Mouse (Mus musculus) heart, adult 2 months (tissue): ENCODE measurements around the gene 1700057G04Rik. TPM values are rescaled to one million over a fixed set of nuclear protein-coding genes. Genes with fewer than 3 reads are reported as not detected.

Experiments
- DNase-seq, 2 experiments: peaks; one replicate each; pipeline ENCODE4 v3.0.0; 2021
- H3K27ac ChIP-seq: fragments of 200-600 bp; 2 replicates; pipeline ENCODE4 v1.8.1; 2022
- H3K27me3 ChIP-seq: fragments of 200-500 bp; 2 replicates; pipeline ENCODE4 v1.6.1; 2012; ENCODE audit warnings: mild to moderate bottlenecking, low read length, inconsistent platforms, mixed read lengths; ENCODE audit not compliant: control insufficient read depth, insufficient read depth
- H3K36me3 ChIP-seq: fragments of 200-500 bp; 2 replicates; pipeline ENCODE4 v1.6.1; 2012; ENCODE audit warnings: low read length, inconsistent platforms; ENCODE audit not compliant: control insufficient read depth, insufficient read depth
- H3K4me1 ChIP-seq: fragments of 200-500 bp; 2 replicates; pipeline ENCODE4 v1.6.1; 2011; ENCODE audit warnings: low read length; ENCODE audit not compliant: control insufficient read depth, insufficient read depth
- H3K4me3 ChIP-seq: fragments of 200-600 bp; 2 replicates; pipeline ENCODE4 v1.8.1; 2022
- H3K79me2 ChIP-seq: fragments of 200-500 bp; replicated peaks from 2 replicates; pipeline ENCODE4 v1.6.1; 2012; ENCODE audit warnings: mild to moderate bottlenecking, inconsistent platforms, low read length, moderate library complexity, mixed read lengths; ENCODE audit not compliant: control insufficient read depth, insufficient read depth
- H3K9ac ChIP-seq: fragments of 200-500 bp; 2 replicates; pipeline ENCODE4 v1.6.1; 2012; ENCODE audit warnings: low read depth, mild to moderate bottlenecking, control low read depth, inconsistent platforms, low read length, mixed read lengths
- CTCF ChIP-seq: fragments of 200-600 bp; IDR thresholded peaks from 2 replicates; pipeline ENCODE4 v1.8.1; 2022; ENCODE audit warnings: antibody characterized with exemption, mild to moderate bottlenecking, moderate library complexity
- EP300 ChIP-seq: fragments of 200-500 bp; IDR thresholded peaks from 2 replicates; pipeline ENCODE4 v1.6.1; 2011; ENCODE audit warnings: low read depth, low read length, control low read depth; ENCODE audit not compliant: insufficient read depth
- POLR2A ChIP-seq: fragments of 200-500 bp; IDR thresholded peaks from 2 replicates; pipeline ENCODE4 v1.6.1; 2011; ENCODE audit warnings: mild to moderate bottlenecking, low read depth, low read length, control low read depth; ENCODE audit not compliant: insufficient read depth
- WGBS: fragments of 180-500 bp; shearing (Covaris S2); methylation state at CpG from one replicate; pipeline ENCODE4 v1.1.7; 2018; 5-methylcytosine and 5-hydroxymethylcytosine counted together
- intact Hi-C: fragments of 180-260 bp; cut with DNase I; formaldehyde crosslinking; loops from one replicate; pipeline ENCODE4 v1.15.1; 2025
- polyA plus RNA-seq: library from polyadenylated mRNA; depleted of rRNA; stranded (reverse); fragments of >200 nt; gene quantifications from 2 replicates; pipeline ENCODE4 v1.2.3, GENCODE M21; 2012
- total RNA-seq, 2 experiments: library from RNA; stranded (reverse); gene quantifications; 2 replicates each; pipeline ENCODE4 v1.2.3; 2021

The 1700057G04Rik gene
- total and polyA plus RNA-seq, 3 experiments, result not detected

- TF ChIP-seq POLR2A, result no peak
- Histone ChIP-seq H3K27ac (peak overlapping the region; percentile 45), H3K4me1 (peaks cover 10% of the 10 kb centered on the region), H3K9ac (no peak overlapping the region), H3K79me2 (no peaks in the 10 kb centered on the region), H3K4me3 (no peak overlapping the region), H3K36me3 (peaks cover 20% of the 10 kb centered on the region), H3K27me3 (no peaks in the 10 kb centered on the region)
- peak; percentile 77 to 81 for DNase-seq
- intact Hi-C loops, result loop anchor here (10.0 kb wide), 1 partner anchor 274 kb away; the partner anchor contains the start of gene Plod2
- WGBS, result 31% methylated on average over 4 of the region's 4 CpGs
These were observed 38.2 kb upstream of the 1700057G04Rik start for GRCm38 (mm10) chr9:92270927-92271326.

GRCm38 (mm10) chr9:92272650-92273049 lies 36.5 kb upstream of the 1700057G04Rik start:
- DNase-seq, result no peak
- WGBS, result 93% methylated on average over 4 of the region's 4 CpGs
- no peak overlapping the region for H3K27ac ChIP-seq
- H3K27me3 ChIP-seq, result no peaks in the 10 kb centered on the region
- peaks cover 8% of the 10 kb centered on the region for H3K4me1 ChIP-seq
- H3K9ac ChIP-seq, result no peak overlapping the region
- intact Hi-C loops, result loop anchor here (10.0 kb wide), 1 partner anchor 272 kb away; the partner anchor contains the start of gene Plod2
- no peaks in the 10 kb centered on the region for H3K79me2 ChIP-seq
- no peak overlapping the region for H3K4me3 ChIP-seq
- H3K36me3 ChIP-seq, result peaks cover 15% of the 10 kb centered on the region
- TF ChIP-seq POLR2A, result no peak
- no peak for TF ChIP-seq EP300

- intact Hi-C loops, result loop anchor here (10.0 kb wide), 1 partner anchor 272 kb away; the partner anchor contains the start of gene Plod2
- WGBS, result 95% methylated on average over 2 of the region's 2 CpGs
- Histone ChIP-seq H3K9ac (no peak overlapping the region), H3K27ac (no peak overlapping the region), H3K4me1 (peaks cover 8% of the 10 kb centered on the region), H3K36me3 (peaks cover 15% of the 10 kb centered on the region), H3K27me3 (no peaks in the 10 kb centered on the region), H3K4me3 (no peak overlapping the region), H3K79me2 (no peaks in the 10 kb centered on the region)
- no peak for DNase-seq
- no peak for TF ChIP-seq EP300
- TF ChIP-seq CTCF, result no peak
- TF ChIP-seq POLR2A, result no peak
These were observed 35.9 kb upstream of the 1700057G04Rik start for GRCm38 (mm10) chr9:92273271-92273670.

GRCm38 (mm10) chr9:92273956-92274762 lies 35.0 kb upstream of the 1700057G04Rik start:
- WGBS, result 67% methylated on average over 6 of the region's 6 CpGs
- H3K36me3 ChIP-seq, result peaks cover 19% of the 10 kb centered on the region
- DNase-seq, result no peak
- TF ChIP-seq EP300, result no peak
- H3K9ac ChIP-seq, result no peak overlapping the region
- no peak overlapping the region for H3K4me3 ChIP-seq
- intact Hi-C loops, result loop anchor here (2.0 to 10.0 kb wide), 2 partner anchors 101 to 271 kb away; partner anchors contain the start of gene Plod2
- peak overlapping the region; percentile 97 for H3K27ac ChIP-seq
- no peaks in the 10 kb centered on the region for H3K79me2 ChIP-seq
- peaks cover 9% of the 10 kb centered on the region for H3K4me1 ChIP-seq
- H3K27me3 ChIP-seq, result no peaks in the 10 kb centered on the region

- H3K4me3 ChIP-seq, result peak within 1 kb of the TSS; percentile 50
- no peaks in the 10 kb centered on the region for H3K27me3 ChIP-seq
- intact Hi-C loops, result loop anchor here (1.0 to 10.0 kb wide), 6 partner anchors 25 to 269 kb away; partner anchors contain the start of genes Plod2 and Plscr4
- no peaks in the 10 kb centered on the region for H3K79me2 ChIP-seq
- H3K9ac ChIP-seq, result peak within 1 kb of the TSS; percentile 99
- peak; percentile 70 for TF ChIP-seq POLR2A
- TF ChIP-seq EP300, result no peak
- DNase-seq, result peak in 1 of 2 experiments; percentile 56
- peaks cover 9% of the 10 kb centered on the region for H3K4me1 ChIP-seq
- WGBS, result 19% methylated on average over 9 of the region's 9 CpGs
- peaks cover 23% of the 10 kb centered on the region for H3K36me3 ChIP-seq
- H3K27ac ChIP-seq, result peak within 1 kb of the TSS; percentile 97
These were observed 33.5 kb upstream of the 1700057G04Rik start, which contains the start of gene Plscr2 for GRCm38 (mm10) chr9:92275486-92276207. Gene Plscr2 (plus strand): TSS chr9:92275602.
